Mouse (Mus musculus): ENCODE results near the gene Cdca7.

Cdca7 gene

DNA sequence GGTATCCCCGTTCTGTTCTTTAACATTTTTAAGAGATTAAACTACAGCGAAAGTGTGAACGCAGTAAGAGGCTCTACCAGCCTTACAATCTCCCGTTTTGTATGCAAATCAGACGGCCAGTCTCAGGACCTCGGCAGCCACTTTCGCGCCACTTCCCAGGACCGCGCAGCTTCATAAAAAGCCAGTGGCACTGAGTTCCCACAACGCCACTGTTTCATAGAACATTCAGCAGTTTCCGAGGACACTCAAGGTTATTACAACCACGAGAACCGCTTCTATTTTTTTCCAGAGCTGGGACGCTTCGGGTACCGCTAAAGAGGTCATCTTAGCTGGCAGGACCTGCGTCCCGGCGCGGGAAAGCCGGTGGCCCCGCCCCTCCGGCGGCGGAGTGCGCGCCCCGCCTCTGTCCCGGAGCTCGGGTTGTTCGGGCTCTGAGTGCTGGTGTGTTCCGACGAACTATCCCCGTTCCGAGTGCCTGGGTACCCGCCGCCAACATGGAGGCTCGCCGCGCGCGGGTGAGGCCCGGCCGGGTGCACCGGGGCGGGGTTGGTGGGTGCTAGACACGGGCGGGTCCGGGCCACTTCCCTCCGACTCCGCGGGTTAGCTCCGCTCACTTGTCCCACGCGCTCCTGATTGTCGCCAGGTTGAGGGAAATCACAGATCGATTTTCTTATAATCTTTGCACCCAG is at the start of gene Cdca7:
Gene Cdca7, plus strand, starts transcription at position 363 of the 689 bp plus-strand sequence.
- DNase-seq = peak; percentile 92

DNA sequence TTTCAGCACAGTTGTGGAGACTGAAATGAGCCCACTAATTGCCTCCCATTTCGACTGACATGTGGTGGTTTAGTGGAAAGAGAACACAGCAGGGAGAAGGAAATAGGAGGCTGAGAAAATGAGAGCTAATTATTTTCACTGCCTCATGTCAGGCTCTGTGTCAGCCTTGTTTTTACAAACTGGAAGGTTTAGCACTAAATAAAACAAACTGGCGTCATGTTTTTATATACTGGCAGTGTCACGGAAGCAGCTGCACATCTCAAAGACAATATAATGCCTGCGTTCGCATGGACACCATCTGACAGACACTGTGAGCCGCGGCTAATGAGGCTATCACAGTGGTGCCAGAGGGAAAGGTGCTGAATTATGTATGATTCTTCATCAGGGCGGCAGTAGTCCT is 49.2 kb upstream of the Cdca7 start:
- DNase-seq = peak; percentile 62

DNA sequence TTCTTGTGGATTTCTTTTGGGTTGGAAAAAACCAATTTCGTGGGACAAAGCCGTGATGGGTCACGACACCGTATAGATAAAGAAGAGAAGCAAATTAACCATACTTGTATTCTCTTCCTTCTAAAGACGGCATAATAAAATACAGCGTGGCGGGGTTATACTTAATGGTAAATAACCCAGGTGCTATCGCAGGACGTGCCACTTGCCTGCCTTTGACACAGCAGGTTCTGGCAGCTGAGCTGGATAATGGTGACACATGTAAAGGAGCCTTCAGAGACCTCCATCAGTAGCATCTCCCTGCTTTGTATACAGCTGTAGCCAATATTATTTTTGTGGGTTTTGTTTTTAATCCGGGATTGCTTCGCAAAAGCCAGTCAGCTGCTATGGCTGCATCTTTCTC is 48.7 kb upstream of the Cdca7 start:
- DNase-seq = no peak

DNA sequence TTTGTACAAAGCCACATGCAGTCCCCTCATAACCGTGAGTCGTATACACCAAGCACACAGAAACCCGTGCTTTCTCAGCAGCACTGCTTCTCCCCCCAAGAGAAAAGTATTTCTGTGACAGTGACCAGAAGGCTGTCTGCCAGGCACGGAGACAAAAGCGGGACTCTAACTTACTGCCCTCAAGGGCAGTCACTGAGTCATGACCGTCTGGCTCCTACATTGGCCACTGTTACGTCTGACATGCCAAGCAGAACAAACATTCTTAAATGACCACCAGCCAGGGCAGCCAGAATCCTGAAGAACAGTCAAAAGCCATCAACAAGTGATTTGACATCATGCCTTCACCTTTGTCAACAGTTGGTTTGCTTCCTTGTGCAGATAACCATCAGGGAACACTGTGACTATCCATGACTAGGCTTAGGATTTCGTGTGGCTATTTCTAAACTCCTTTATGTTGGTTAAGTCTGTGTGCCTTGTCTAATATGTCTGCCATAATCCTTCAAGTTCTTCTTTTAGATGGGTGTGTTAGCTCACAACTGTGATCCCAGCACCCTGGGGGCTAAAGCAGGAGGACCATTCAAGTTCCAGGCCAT is 36.9 kb upstream of the Cdca7 start:
- no peak for DNase-seq

DNA sequence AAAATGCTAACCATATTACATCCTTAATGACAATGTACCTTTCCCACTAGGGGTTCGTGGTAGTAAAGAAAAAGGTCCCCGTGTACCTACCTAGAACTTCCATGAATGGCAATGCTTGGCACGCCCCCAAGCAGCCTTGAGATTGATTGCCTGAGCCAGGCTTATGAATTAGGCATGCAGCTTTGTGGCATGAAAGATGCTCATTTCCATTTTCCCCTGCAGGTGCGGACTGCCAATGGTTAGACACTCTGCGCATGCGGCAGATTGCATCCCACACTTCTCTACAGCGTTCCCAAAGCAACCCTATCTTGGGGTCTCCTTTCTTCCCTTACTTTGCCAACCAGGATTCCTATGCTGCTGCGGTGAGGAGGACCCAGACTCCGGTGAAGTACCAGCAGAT is 34.9 kb upstream of the Cdca7 start:
- no peak for DNase-seq

DNA sequence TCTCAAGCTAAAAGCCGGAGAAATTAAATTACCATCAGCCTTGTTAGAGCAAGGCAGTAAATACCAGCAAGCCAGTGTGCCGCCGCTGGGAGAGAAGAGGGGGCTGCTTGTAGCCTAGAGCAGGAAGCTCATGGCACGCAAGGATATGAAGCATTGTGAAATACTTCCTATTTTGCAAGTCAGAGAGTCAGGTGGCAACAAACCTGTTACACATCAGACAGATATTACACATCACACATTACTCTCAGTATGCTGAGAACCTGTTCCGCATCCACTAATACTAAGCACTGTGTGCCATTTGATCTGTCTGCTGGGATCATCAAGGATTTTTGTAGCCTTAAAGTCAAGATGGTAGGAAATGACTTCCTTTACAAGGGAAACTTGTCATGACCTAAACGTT is 33.1 kb upstream of the Cdca7 start:
- DNase-seq = no peak

DNA sequence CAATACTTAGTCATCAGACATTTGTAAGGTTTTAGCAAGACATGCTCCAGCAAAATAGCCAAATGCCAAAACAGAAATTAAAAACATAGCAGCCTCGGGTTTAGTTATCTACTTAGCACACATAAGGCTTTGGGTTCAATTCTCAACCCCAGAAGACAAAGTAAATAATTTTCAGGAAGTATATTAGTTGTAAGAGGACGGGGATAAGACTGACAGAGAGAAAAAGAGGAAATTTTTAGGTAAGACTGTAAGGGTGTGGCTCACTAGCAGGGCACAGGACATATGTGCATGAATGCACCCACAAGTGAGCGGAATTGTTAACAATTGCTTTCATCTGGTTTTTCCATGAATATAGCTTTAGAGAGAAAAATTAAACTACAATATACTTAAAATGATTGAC is 32.0 kb upstream of the Cdca7 start:
- no peak for DNase-seq

DNA sequence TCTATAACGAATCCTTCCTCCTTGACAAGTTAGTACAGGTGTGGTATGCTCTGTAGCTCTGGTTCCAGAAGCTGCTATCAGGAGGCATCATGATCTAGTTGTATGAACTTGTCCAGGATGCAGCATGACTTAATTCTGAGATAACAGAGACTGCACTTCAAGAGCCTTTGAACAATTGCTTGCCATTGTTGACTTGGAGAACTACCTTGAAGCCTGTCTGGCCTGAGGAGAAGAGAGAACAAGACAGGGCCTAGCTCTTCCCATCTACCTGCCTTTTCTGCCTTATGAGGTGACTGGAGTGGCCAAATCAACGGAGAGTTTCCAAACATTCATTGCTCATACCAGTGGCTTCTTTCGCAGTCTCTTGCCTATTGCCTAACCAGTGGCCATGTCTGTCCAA is 29.9 kb upstream of the Cdca7 start:
- no peak for DNase-seq

DNA sequence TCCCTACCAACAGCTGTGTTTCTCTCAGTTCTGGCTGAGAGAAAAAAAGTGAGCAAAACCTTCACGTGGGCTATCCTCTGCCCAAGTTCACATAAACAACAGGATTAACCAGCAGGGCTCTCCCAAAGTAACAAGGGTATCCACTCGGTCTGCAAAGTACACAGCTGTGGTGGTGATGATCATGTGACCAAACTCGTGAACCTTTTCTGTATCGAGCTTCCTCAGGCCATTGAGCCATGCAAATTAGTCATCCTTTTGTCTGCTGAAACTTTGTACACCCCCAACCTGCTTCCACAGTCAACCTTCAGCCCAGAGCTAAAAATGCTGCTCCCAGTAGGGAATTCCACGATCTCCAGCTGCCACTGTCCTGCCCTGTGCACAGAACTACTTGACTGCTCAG is 29.3 kb upstream of the Cdca7 start:
- DNase-seq = no peak

DNA sequence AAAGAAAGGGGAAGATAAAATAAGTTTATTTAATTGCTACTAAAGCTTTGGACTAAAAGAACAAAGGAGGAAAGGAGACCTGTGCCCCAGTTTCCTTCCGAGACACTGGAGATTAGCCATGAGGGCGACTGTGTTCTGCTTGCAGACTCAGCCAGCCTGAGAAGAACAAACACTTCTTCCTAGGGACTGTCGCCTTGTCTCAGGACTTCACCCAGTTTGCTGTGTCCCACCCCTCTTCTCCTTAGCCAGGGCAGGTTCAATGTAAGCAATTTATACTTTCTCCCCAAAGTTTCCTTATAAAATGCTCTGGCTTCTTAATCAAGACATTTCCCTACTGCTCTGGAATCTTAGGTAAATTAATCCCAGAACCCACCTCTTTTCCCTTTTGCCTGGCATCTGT is 22.4 kb upstream of the Cdca7 start:
- DNase-seq = no peak

DNA sequence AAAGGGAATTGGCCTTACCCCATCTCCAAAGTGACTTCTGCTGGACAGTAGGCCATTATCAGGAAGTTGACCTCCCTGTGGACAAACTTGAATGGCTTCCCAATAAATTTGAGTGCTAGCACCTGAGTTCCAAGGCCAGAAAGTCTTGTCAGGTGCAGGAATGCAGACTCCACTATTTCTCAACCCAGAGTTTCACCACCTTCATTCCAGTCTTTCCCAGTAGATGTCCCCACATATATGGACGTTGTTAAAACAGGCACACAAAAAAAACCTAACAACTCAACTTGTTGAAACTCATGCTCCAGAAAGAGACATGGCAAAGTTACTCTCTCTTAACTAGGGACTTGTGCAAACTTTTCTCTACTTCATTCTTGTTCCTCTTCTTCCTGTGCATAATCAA is 19.8 kb upstream of the Cdca7 start:
- DNase-seq = no peak

DNA sequence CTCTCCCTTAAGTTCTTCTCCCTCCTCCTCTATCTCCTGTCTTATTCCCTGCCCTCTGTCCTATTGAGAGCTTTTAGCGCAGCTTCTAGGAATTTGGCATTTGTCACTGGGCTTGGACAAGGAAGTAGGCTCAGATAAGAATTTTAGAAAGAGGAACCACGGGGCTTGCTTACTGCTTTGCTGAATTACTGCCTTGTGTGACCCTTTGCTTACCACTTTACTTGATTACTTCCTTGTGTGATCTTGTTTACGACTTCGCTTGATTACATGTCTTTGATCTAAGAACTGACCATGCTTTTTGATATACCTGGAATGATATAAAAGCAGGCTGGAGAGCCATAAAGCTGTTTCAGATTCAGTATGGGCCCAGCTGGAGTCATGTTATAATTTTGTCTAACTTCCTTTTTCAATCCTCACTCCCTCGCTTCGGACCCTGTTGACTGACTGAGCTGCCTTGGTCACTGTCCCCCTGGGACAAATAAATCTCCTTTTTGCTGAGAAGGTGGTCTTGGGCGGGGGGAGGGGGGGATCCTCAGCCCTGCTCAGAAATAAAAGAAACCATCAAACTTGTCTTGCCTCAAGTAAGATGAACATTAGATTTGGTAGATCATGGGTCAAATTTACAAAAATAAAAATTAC is 11.5 kb upstream of the Cdca7 start:
- no peak for DNase-seq

DNA sequence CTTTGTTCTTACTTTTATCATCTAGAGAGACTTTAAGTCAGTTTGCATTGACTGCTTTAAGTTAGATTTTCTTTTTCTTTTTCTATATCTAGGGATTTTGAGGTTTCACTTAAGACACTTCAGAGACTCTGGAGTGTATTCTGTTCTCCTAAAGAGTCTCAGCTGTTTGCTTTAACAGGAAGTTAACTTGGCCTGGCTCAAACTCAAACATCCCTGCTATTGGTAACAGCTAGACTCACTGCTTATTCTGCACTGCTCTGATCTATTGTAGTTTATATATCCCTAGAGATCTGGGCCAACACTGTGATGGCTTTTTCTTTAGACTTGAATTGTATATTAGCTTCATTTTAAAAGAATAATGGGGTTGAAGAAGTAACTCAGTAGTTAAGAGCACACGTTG is 8.4 kb upstream of the Cdca7 start:
- no peak for DNase-seq

DNA sequence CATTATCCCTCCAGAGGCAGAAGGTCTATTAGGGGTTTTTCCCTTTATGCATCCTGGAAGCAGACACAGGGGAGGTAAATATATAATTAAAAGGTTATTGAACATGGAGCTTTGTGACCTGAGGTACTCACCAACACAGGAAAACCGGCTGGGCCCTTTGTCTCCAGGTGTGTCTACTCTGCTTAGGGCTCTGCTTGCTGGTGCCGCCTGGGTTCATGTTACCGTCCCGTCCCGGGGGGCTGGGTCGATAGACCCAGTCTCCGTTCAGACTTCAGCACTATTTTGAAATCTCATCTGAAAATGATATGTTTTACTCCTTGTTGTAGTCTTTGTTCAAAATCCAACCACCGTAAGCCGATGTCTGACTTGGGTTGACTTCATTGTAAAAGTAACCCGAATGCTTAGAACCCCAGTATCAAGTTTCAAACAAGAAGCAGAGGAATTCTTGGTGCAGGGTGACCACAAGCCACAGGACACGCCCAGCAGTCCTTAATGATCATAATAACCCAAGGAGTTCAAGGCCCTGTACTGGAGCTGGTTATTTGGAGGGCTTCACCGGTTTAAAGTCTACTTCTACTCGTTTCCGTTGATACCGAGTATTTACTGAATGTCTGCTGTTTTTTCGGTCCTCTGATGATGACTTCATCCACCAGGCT is 4.4 kb upstream of the Cdca7 start:
- no peak for DNase-seq

DNA sequence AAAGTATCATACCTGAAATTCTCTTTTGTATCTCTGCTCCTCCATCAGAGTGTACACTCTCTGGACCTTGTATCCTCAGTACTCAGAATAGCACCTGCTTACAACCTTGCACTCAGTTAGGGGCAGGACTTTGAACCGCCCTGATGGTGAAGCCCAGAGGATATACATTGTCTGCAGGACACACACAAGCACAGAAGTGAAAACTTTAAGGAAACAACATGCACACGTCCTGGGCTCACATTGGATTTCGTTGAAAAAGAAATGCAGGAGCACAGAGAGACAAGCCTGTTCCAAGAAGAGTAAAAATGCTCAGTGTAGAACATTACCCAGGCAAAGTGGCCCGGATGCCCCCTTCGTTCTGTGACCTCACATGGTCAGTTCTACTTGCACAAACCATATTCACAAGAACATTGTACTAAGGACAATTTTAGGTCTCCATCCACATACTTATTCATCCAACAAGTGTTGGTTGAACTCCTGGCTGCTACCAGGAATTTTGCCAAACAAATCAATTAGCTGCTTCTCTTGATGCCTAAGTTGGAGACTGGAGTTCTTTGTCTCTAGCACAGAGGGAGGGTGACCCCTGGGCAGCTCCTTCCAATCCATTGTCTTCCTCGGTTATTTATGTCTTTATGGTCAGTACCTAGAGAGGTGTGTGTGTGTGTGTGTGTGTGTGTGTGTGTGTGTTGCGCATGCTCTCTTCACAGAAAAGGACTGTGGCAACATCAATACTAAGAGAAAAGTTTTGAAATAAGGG is 1.2 kb upstream of the Cdca7 start:
- DNase-seq = peak; percentile 54

DNA sequence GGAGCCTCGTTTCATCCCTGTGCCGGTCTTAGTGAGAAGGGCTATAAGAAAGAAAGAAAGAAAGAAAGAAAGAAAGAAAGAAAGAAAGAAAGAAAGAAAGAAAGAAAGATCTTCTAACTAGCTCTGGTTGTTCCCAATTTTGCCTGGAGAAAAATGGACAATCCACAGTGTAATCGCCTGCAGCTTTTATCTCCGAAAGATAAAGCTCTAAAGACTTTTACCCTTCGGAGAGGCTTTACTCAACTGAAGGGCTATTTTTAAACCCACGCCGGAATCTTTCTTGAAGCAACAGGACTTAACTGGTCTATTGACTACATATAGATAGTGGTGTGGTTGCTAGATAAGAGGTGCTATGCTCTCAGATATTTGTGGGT is 549 bp upstream of the Cdca7 start:
- no peak for DNase-seq

DNA sequence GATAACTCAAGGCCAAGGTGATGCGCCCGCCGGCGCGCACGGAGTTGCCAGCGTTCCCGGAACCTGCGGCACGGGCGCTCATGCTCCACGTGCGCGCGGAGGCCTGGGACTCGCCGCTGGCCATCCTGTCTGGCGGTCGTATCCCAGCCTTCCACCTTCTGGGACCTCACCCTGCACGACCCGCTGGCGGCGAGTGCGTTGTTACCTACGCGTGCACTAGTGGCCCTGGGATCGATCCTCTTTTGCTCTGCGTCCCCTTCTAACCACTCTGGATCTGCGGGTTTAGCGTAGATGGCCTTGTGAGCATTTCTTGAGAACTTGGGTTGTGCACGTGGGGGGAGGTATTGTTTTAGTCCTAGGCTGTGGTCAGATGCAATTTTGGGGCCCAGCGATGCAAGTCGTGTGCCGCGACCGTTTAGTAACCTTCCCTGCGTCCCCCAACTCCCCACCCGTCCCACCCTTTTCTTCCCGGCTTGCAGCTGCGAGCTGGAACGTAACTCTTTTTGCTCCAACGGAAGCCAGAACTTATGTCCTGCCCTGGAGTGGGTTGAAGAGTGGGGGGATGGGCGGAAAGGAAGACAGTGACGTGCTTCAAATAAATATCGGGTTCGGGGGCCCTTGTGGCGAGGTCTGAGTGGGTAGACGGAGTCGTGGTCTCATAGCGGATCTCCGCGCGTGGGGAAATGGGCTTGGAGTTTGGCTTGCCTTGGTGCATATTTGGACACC is 690 bp downstream of the Cdca7 start:
- DNase-seq = peak; percentile 75

DNA sequence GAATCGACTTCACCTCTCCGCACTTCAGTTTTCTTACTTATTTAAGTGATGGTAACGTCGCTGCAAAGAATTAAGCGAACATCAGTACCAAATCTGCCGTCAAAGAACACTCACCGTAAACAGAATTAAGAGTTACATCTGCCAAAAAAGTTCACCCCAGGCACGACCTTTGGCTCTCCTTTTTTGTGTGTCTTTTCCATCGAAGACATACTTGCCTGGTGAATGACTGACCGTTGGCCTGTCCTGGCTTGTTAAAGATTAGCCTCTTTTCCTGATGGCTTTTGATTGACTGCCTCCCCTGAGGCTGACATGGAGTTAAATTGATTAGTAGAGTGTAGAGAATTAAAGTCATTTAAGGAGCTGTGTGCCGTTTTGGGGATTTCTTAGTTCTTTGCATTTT is 1.3 kb downstream of the Cdca7 start:
- DNase-seq = peak; percentile 25

DNA sequence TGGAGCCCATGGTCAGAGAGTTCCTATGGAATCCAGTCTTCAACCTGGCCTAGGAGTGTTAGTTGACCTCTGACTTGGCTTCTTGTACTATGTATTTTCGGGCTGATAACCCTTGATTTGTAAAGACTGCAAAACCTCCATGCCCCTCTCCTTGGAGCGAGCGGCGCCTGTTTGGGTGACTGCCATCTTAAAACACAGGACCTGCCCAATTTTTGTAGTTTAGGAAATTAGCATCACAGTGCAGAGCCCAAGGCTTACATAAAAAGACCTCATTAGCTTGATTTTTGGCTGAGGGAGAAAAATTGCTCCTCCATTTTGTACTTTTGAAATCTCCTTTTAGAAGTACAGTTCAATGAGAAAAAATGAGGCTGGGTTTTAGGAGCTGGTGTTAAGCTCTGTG is 2.2 kb downstream of the Cdca7 start:
- DNase-seq = no peak

DNA sequence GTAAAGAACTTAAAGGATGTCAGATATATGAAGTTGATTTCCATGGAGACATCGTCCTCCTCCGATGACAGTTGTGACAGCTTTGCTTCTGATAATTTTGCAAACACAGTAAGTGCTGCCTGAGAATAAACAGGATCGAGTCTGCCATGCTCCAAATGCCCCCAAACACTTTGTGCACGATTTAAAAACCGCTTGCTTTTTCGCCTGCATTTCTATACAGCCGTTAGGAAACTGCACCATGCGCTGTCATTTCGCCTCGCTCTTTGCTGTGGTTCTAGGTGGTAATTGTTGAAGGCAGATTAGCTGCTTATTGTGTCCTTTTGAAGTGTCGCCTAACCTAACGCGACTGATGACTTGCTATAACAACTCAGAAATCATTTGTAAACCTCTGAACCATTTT is 3.0 kb downstream of the Cdca7 start:
- no peak for DNase-seq

DNA sequence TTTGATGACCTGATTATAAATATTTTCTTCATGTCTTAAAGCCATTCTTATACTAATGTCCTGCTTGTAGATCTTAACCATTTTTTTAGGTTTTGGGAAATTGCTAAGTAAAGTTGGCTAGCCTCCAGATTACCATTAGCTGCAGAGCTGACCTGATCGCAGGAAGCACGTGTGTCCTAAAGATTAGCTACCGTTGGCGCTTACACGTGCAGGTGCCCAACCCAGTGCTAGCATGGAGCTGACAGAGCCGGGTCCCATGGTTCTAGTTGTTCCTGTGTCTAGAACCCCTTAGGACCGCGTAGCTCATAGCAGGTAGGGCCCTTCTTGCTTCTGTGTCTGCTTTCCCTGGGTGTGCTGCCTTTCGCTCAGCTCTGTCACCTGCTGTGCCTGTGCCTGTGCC is 3.9 kb downstream of the Cdca7 start:
- no peak for DNase-seq

DNA sequence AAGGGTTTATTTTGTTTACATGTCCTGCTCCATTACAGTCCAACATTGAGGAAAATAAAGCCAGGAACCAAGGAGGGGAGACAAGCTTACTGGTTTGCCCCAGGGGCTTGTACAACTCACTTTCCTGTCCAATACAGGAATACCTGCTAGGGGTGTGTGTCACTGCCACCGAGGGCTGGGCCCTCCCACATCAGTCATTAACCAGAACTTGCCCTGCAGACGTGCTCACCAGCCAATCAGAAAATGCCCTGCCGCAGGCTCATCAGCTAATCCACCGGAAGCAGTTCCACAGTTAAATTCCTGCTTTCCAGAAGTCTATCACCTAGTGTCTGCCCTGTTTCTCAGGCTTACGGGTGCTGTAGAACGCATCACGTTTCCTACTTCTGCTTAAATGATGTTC is 15.7 kb downstream of the Cdca7 start:
- no peak for DNase-seq

DNA sequence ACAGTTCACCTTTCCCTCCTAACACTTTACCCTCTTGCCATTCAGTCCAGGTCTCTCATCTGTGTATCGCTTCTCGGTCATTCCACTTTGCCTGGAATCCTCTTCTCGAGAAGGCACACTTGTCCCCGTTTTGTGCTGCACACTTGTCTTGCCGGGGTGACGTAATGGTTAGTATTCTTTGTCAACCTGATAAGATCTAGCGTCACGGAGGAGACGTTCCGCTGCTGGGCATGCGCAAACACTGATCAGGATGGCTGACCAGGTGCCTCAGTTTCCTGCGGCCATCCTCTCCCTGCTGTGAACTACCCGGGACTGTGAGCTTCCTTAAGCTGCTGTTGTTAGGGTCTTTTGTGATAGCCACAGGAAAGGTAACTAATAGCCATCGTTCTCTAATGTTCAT is 17.1 kb downstream of the Cdca7 start:
- no peak for DNase-seq

Data from embryo, embryonic 11 days (tissue).